Mouse (Mus musculus) kidney, postnatal 14 days (tissue): ENCODE data around the gene Bcdin3d.

ENCODE experiments used
- DNase-seq: peaks from one replicate; pipeline ENCODE4 v3.0.0; 2022; ENCODE audit warnings: mixed read lengths

The Bcdin3d gene

DNA sequence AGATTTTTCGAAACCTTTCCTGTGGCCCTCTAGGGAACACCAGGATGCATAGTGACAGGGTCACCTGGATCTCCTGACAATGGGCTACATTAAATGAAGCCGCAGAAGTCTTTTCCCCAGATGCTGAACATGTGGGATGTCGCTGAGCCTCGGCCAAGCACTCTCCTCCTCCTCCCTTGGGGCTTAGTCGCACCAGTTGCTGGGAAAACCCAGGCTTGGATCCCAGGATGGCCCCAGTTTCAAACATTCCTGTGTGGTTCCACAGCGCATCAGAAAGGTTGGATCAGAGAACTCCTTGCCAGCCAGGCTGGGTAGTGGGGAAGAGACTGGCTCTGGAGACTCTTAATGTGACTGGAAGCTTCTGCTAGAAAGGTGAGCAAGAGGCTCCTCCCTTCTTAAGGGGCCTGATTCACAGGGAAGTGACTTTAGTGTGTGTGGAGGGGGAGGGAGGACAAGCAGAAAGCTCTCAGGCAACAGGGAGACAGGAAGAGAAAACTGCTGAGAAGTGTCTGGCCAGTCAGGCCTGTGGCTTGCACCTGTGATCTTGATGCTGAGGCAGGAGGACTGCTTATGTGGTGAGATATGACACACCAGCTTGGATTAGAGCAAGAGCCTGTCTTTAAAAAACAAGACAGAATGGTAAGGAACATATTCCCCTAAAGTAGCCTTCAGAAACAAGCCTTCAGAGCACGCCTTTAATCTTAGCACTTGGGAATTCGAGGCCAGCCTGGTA, 35.4 kb downstream of the Bcdin3d start:
- no peak for DNase-seq

DNA sequence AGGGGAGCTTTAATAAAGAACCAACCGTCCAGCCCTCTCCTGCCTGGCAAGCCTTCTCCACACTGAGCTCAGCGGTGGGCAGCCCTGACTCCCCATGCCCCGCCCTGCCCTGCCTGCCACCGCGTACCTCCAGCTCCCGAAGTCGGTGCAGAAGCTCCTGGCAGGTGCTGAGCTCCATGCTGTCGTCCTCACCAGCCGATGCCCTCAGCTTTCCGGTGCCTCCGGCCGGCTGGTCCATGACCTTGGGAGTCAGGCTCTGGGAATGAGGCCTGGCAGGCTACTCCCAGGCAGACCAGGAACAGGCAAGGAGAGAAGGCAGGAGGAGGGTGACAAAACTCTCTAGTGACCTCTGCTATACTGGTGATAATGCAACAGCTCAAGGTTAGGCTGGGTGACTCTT, 40.6 kb downstream of the Bcdin3d start:
- no peak for DNase-seq

DNA sequence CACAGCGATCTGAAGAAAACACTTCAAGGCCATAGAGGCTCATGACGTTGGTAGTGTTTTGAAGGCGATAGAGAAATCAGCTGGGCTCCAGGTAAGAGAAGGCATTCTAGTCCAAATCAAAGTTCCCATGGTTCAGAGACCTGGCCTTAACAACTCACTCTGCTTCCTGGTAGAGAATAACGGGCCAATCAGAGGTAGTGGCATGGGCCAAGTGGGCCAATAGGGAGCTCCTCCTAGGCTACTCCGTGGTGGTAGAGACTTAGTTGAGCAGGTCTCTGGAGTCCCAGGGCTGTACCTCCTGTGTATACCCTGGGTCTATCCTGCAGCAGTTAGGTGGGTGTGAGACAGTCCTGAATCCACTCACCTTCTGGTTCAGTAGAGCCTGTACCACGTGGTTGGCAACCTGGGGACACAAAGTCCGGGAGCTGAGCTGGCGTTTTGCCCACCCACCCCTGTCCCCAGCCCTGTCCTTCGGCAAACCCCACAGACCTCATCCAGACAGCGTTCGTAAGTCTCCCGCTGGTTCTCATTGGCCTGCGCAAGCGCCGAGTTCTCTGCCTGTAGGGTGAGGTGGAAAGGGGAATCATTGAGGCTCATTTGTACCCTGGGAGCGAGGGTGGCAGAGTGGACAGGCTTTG, 41.3 kb downstream of the Bcdin3d start:
- no peak for DNase-seq

DNA sequence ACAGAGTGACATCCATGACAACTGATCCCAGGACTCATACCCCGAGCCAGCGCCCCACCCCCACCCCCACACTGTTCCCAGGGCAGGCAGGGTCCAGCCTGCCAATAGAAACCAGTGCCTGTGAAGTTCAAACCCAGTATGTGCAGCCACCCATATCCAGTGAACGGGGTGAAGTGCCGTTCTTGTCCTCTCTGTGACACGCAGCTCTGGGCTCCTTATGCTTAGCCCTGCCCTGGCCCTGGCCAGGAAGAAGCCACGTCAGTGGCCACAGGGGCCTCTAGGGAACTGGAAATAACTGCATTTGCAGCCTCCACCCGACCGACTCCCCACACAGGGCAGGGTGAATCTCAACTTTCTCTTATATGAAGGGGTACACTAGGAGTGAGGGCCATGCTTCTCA, 42.6 kb downstream of the Bcdin3d start:
- peak; percentile 47 for DNase-seq

DNA sequence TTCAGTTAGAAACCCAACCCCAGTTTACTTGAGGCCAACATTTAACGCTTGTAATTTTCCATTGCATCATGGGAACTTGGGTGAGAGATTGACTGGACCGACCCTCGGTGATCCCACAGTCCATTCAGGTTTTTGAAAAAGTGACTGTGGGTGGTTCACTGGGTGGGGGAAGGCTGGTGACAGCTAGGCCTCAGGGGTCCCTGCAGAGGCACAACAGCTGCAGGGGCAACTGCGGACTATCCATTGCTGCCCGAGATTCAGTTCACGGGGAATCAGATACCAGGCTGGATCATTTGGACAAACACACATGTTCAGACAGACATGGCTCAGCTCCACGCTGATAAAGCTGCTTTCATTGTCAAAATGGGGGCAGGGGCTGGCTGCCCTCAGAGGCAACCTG, 43.0 kb downstream of the Bcdin3d start:
- DNase-seq, result no peak

DNA sequence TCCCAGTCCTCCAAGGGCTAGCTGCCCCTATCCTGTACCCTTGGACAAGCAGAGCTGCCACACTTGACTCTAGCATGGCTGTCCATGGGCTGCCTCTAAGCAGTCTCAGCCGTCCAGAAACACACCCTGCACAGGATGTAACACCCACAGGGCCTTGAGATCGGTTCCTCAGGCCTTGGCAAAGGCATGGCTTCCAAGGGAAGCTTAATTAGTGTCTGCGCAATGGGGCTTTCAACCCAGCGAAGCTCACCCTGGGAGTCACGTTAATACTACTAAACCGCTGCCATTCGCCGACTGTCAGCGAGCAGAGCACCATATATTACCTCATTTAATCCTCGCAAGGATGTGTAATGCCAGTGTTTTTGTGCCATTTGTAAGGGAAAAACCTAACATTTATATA, 43.5 kb downstream of the Bcdin3d start:
- DNase-seq, result no peak

DNA sequence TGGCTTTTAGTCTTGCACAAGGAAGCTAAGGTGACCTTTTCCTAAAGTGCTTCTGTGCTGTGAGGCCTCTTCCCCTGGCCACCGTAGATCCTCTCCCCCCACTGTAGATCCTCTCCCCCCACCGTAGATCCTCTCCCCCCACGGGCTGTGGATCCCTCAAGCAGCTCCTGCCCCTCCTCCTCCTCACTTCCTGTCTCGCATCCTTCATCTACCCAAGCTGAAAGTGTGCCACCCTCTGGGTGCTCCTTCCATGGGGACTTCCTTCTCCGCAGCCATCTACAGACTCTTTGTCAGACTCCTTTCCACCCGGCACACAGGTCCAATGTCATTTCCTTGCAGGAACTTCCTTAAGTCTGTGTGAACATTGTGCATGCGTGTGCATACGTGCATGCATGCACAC, 44.1 kb downstream of the Bcdin3d start:
- DNase-seq, result no peak

DNA sequence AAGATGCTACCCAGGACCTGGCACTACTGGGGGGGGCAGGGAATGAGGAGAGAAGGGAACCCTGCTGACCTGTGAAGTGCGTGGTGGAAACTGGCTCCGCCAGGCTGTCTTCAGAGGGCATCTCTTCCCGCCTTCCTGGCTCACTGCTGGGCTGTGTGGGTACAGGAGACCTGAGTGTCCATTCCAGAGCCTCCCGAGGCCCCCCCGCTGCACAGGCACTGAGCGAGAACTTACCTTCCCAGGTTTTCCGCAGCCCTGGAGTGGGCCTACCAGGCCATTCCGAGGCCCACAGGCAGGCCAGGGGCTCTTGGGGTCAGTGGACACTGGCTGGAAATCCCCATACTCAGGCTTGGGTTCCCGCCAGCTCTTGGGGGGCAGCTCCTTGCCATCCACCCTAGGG, 50.6 kb downstream of the Bcdin3d start:
- no peak for DNase-seq

DNA sequence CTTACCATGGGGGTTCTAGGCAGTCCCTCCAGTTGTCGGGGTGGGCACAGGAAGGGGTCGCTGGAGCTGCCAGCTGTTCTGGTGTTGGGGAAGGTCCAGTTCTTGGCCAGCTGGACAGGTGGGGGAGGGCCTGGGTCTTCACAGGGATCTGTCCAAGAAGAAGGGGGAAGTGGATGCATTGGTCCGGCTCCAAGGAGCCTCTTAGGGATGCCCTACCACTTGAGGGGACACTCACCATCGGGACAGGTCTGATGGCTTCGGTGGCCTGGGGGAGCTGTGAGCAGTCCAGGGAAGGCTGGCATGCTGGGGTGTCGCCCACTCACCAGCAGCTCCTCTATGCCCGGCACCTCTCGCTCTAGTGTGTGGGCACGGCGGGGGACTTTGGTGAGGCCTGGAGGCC, 51.4 kb downstream of the Bcdin3d start:
- DNase-seq, result no peak

DNA sequence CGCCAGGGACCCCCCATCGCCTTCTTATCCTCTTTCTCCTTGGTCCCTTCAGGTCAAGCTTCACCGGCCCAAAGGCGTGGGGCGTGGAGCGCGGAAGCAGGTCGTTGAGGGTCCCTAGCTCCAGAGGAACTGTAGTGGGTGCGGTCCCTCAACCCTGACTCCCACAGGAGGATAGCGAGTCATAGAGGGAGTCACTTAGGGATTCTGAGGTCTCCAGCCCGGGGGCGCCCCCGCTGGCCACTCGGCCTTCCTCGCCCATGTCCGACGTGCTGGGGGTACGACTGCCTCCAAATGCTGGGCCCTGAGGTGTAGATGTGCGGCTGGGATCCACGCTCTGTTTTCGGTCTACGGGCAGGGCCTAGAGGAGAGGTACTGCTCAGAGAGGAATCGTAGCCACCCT, 52.0 kb downstream of the Bcdin3d start:
- no peak for DNase-seq

DNA sequence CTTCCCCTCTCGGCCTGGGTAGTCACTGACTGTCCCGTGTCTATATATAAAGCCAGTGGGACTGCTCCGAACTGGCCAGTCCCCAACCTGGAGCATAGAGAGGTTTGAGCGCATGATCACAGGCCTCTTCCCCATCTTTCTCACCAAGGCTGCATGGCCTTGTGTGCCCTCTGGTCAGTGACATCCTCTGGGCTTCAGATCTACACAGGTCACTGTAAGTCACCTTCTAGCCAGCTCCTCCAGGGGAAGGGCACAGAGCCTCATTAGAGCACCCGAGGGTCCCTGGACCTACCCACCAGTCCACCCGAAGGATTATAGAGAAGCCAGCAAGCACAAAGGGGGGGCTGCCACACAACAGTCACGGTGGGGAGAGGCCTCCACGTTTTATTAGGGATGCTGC, 52.9 kb downstream of the Bcdin3d start:
- no peak for DNase-seq

DNA sequence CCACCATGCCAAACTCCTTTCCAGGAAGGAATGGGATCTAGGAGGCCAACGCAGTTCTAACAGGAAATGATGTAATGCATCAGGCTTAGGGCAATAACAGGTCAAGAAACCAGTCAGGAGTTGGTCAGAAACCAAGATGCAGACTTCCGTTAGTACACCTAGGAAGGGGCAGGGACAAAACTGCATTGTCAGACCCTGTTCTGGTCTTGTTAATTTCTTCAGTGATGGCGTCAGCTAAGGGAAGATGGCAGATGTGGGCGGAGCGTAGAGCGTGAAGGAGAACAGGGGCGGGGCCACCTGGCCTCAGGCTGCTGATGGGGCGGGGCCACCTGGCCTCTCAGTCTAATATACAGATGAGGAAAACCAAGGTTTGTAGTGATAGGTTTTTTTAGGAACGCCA, 53.4 kb downstream of the Bcdin3d start:
- peak; percentile 55 for DNase-seq

DNA sequence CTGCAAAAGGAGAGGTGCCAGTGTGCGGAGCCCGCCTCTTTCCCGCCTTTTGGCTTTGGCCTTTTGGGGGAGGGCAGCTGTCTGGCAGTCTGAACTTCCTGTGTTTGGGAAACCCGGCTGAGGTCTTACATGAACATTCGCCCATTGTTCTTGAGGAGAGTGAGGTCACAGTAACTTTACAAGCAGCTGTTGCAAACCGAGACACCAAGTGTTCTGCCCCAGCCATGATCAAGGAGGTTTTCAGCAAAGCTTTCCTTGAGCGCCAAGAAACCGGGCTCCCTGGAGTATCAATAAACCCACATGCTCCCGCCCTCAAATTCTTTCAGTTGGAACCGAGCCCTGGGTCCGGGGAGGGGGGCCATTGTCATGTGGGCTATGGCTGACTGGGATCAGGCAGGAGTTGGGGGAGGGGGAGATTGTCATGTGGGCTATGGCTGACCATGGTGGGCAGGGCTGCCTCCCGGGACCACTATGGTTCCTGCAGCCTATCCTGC, 54.0 kb downstream of the Bcdin3d start:
- peak; percentile 83 for DNase-seq

DNA sequence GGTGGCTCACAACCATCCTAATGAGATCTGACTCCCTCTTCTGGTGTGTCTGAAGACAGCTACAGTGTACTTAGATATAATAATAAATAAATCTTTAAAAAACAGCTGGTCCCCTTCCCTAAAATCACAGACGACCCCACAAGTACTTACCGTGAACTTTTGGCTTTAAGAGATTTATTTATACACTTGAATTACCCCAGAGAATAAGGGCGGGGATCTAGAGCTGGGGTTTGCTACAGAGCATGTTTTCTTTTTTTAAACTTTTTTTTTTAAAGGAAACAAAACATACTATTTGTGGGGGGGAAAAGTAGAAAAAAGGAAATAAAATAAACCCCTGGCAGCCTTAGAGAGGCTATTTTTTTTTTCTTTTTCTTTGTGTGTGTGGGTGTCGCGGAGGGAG, 54.4 kb downstream of the Bcdin3d start:
- DNase-seq, result no peak
